Mouse (Mus musculus) gastrocnemius, adult 2 months (tissue): ENCODE measurements at regions not wholly inside any gene's neighbourhood (a gene's known extent, or its start where the extent isn't known, plus 50 kb on each side); places are given as distances from the start of the nearest gene placed in this dataset.
"Not testable (repeated sequence)": the region's sequence is repeated elsewhere in the genome, so short reads cannot be mapped to it uniquely, and the experiment has no call there.

Experiments used
- DNase-seq: peaks from one replicate; pipeline ENCODE4 v3.0.0; 2022
- H3K27ac ChIP-seq: fragments of 200-600 bp; 2 replicates; pipeline ENCODE4 v1.8.1; 2022; ENCODE audit warnings: mild to moderate bottlenecking
- H3K4me3 ChIP-seq: fragments of 200-600 bp; 2 replicates; pipeline ENCODE4 v1.8.1; 2022; ENCODE audit warnings: mild to moderate bottlenecking, moderate library complexity
- CTCF ChIP-seq: fragments of 200-600 bp; IDR thresholded peaks from 2 replicates; pipeline ENCODE4 v1.8.1; 2022; ENCODE audit warnings: antibody characterized with exemption, mild to moderate bottlenecking, moderate library complexity
- intact Hi-C: fragments of 180-260 bp; cut with DNase I; formaldehyde crosslinking; loops from one replicate; pipeline ENCODE4 v1.15.1; 2025

DNA sequence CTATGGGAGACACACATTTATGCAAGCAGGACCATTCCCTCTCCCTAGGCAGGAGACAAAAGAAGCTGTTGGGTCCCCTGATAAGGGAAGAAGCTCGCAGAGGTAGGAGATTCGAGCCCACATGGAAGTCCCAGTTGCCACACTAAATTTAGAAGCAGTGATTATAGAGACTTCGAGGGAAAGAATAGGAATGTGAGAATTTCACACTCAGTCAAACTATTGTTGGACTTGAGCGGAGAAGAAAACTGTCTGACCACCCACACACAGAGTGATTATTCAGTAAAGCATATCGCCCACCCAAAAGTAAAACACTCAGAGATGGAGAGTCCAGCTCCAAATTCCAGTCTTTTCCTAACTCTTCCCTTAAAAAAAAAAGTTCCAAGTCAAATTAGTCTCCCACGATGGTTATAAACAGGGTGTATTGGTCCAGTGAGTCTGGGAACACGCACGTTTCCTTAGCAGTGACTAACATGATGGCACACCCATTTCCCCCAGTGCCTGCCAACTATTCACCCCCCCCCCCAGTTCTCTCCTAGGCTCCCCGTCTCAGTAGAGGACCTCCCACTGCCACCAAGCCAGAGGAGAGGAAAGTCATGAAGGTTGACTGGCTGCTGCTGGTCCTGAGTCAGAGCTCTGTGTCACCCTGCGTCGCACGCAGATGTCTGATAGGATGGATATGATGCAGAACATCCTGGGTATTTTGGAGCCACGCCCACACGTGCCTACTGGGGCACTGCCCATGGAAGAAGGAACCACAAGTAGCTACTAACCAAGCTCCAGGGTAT, 120.1 kb downstream of the Tcp10c start:
- no peak for TF ChIP-seq CTCF
- DNase-seq: no peak
- H3K27ac ChIP-seq: peak overlapping the region; percentile 74
- no peak overlapping the region for H3K4me3 ChIP-seq
- intact Hi-C loops: loop anchor here (5.0 kb wide), 1 partner anchor 293 kb away; no protein-coding TSS in a partner anchor

DNA sequence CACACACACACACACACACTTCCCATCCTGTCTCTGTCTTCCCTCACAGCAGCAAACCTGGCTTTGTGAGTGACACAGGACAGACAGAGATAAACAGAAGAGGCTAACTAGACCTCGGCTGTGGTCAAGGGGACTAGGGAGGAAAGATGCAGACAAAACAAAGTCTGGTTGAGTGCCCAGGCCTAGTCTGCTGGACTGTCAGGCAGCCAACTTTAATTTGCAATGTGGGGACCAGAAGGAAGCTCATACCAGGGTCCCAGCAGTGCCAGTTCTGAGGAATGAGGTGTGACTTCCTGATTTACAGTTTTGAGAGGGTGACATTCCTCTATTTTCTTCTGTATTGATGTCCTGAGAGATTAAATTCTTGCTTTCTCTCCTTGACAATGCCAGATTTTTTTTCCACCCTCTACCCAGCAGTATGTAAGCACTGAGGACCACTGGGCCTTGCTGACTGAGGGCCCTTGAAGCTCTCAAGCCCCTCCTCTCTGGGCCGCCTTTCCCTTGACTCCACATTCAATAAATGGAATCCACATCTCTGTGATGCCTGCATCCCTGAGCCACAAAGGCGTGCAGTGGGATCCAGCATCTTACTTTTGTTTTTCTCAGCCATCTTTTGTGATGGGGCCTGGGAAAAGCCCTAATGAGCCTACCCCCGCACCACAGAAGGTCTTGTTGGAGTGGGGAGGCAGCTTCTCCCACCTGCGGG, 124.6 kb downstream of the Tcp10c start:
- intact Hi-C loops: no loop called here
- no peak for TF ChIP-seq CTCF
- H3K27ac ChIP-seq: peak overlapping the region; percentile 63
- H3K4me3 ChIP-seq: no peak overlapping the region; the same call in 1 of the 2 replicates
- no peak for DNase-seq

DNA sequence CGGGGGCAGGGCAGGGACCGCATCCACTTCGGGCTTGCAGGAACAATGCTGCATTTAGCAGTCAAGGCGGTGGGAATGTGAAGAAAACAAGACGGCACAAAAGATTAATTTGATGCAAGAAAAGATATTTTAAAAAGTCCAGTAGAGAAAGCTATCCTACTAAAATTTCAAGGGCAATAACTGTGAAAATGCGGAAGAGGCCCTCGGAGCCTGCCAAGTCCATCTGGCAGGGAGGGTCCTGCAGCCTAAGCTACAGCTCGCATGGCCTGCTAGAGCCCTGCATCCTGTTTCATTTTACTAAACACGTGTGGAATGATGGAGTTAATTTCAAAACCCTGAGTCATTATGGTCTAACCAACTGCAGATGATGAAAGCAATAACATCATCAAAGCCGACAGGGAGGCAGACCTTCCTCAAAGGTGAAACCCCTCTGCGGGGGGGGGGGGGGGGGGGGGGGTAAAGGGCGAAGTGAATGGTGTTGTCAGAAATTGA, 125.2 kb downstream of the Tcp10c start:
- peak overlapping the region; percentile 63 for H3K27ac ChIP-seq
- TF ChIP-seq CTCF: no peak
- no peak for DNase-seq
- peak overlapping the region; percentile 19 for H3K4me3 ChIP-seq
- intact Hi-C loops: no loop called here

DNA sequence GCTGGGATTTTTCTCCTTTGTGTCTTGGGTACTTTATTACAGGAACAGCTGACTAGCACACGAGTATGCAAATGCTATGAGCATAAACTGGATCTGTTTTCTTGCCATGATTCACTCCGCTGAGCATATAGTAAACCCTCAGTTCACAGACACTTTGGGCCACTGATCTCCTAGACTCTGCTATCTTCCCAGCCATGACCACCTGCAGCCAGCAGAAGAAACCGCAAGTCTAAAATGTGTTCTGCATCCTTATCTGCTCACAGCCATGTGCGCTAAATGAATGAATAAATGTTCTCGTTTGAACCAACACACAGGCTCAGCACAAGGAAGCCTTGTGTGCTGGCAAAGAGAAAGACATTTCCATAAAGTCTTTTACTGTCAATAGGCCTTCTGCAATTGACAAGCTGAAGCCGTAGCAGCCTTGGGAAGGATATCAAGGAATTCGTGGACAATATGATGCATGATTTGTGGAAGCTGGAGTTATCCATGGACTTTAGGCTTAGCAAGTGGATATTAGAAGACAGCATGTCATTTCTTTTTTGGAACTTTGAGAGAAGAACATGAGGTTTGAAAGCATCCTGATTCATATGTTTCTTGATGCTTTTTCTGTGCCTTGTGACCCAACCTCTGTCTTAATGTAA, 127.2 kb downstream of the Tcp10c start:
- no peak for DNase-seq
- TF ChIP-seq CTCF: no peak
- H3K4me3 ChIP-seq: no peak overlapping the region
- intact Hi-C loops: no loop called here
- no peak overlapping the region for H3K27ac ChIP-seq

DNA sequence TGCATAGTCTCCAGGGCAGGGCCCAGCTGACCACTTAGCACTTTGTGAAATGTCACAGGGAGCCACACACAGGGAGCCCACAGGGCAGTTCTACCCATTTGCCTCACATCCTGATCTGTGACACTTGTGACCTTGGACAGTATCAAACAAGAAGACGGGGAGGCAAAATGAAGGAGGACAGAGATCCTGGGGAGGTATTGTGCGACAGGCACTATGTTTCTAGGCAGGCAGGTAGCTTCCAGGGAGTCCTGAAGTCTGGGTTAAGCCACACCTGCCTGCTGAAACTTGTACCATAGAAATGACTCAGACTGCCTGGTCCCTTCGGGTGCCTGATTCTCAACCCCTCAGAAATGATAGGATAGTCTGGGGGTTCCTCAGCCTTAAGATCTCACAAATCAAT, 127.8 kb downstream of the Tcp10c start:
- Histone ChIP-seq H3K27ac (no peak overlapping the region), H3K4me3 (no peak overlapping the region)
- DNase-seq: no peak
- intact Hi-C loops: no loop called here
- TF ChIP-seq CTCF: no peak

DNA sequence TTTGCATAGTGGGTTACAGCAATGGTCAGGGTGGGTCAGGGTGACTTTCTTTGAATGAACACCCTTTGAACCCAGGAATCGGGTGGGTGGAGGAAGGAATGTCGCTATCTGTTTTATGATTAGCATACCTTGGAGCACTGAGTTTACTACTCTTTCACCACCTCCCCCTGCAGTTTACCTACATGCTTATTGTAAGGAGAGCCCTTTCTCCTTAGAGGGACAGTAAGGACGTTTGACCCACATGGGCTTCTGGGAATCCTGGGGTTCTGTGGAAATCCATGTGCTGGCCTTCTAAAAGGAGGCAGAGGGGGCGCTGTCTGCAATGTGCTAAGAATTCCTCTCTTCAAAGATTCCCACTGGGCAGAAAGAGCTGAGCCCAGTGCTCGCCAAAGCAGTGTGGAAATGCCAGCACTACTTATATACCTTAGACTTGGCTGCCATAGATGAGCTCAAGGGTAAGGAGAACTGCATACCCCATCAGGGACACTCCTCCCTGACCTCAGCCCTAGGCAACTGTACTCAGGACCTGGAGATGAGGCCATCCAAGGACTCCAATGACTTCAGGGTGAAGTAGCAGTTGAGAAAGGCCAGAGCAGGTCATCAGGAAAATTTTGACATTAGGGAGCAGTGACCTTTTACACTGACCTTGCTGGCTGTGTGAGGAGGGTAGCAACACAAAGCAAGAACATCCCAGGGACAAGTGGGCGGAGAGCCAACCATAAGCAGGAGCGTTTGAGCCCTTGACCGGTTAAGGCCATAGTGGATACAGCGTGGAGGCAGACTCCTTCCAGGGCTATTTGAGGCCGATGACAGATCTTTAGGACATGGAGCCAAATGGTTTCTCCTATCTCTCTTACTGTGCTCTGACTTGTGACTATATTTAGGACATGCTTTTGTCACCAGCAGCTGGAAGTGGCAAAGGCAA, 133.2 kb downstream of the Tcp10c start:
- intact Hi-C loops: no loop called here
- peak; percentile 57 for DNase-seq
- no peak for TF ChIP-seq CTCF
- no peak overlapping the region for H3K4me3 ChIP-seq
- peak overlapping the region; percentile 66 for H3K27ac ChIP-seq

DNA sequence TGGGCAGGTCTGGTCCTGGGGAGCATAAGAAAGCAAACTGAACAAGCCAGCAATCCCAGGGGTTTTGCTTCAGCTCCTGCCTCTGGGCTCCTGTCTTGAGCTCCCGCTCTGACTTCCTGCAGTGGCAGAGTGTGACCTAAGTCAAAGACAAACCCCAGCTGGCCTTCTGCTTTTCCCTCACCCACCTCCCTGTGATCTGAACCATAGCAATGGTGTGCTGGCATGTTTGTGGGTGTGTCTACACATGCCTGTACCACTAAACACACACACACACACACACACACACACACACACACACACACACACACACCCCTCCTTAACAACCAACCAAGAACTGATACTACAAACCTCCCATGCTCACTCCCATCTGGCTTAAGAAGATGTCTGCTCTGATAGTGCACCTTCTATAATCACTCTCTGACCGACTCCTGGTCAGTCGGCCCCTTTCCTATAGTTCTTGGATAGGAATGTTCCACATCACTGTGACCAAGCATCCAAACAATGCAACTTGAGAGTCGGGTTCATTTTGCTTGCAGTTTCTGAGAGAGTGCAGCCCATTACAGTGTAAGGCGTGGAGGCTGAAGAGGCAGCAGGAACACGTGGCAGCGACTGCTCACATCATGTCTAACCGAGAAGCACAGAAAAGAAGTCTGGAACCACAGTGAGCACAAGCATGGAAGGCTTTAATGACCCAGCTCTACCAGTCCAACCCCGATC, 134.4 kb downstream of the Tcp10c start:
- intact Hi-C loops: no loop called here
- Histone ChIP-seq H3K27ac (no peak overlapping the region; the same call in 1 of the 2 replicates), H3K4me3 (no peak overlapping the region)
- no peak for DNase-seq
- no peak for TF ChIP-seq CTCF

DNA sequence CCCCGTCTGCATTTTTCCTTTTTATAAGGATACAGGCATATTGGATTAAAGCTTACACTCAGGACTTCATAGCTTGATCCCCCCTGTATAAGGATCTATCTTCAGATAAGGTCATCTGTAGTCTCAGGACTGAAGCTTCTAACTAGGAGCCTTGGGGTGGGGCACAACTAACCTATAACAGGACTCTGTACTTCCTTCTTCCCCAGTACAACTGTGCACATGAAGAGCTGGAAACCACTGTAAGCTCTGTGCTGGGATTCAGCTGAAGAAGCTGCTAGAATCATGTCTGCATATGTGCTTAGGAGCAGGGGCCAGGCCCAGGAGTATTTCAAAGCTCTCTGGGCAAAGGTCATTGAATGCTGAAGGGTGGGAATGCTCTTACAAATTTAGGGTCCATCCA, 137.9 kb downstream of the Tcp10c start:
- intact Hi-C loops, H3K27ac ChIP-seq, H3K4me3 ChIP-seq, DNase-seq: not testable (repeated sequence)

DNA sequence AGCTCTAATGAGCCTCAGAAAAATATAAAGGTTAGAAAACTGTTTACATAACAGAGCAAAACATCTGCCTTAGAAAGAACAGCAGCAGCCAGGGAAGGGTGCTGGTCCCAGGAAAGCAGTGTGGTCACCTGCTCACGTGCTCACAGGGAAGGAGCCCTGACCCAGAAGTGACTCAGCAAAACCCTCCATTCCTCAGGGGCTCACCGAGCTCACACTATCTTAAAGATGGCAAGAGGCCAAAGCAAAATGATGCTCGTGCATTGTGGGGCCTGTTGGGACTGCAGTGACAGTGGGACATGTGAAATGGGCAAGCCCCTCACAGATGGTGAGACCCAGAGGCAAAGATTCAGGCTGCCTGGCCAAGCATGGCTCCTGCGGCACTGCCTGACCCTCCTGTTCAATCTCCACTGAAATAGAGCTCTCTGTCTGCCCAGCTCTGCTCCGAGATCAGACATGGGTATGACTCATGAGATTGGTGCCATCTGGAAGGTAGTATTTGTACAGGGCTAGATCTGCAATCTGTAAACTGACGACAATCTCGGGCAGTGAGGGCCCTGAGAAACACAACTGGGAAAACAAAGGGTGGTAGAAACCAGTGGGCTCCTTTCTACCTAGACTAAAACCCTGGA, 138.4 kb downstream of the Tcp10c start:
- H3K27ac ChIP-seq, H3K4me3 ChIP-seq, DNase-seq, intact Hi-C loops: not testable (repeated sequence)

DNA sequence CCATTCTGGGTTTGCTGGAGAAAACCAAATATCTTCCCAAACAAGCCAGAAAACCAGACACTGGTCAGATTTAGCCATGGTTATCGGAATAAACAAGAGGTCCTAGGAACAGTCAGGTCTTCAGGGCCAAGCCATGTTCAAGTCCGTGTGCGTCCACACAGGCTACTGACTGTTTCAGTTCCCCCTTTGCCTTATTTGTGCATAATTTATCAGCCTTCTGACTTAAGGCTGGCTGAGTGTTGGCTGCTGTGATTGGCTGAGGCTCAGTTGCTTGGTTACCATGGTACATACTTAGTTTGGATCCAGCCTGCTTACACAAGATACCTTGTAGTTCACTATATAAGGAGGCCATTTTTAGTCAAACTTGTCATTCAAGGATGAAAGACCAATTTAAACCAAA, 139.5 kb downstream of the Tcp10c start:
- H3K4me3 ChIP-seq, DNase-seq, intact Hi-C loops, H3K27ac ChIP-seq: not testable (repeated sequence)

DNA sequence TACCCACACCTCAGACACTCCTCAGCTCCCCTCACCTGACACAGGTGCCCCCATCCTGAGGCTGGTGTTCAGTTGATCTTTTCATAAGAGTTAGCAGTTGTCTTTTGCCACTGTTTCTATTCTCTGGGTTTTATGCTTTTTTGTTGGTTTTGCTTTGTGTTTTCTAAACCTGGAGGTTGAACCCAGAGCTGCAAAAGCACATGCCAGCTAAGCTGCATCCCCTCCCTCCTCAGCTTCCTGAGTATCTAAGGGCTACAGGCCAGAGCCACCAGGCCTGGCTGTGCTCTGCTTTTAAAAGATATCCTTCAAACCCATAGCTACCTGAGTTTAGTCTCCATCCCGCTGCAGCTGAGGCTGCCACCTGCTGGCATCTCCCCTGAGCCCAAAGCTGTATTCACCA, 140.1 kb downstream of the Tcp10c start:
- intact Hi-C loops, H3K4me3 ChIP-seq, H3K27ac ChIP-seq, DNase-seq: not testable (repeated sequence)

DNA sequence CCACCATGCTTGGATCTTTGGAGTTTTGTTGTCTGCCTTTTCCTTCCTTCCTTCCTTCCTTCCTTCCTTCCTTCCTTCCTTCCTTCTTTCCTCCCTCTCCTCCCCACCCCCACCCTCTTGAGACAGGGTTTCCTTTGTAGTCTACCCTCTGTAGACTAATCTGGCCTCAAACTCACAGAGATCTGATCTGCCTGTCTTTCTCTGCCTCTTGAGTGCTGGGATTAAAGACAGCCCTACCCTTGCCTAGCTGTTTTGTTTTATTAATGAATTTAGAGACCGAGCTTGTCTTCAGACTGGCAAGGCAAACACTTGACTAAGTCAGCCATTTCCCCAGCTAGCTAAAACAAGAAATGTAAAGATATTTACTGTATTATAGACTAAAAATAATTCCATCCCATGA, 150.0 kb downstream of the Tcp10c start:
- not testable (repeated sequence) for H3K27ac ChIP-seq

DNA sequence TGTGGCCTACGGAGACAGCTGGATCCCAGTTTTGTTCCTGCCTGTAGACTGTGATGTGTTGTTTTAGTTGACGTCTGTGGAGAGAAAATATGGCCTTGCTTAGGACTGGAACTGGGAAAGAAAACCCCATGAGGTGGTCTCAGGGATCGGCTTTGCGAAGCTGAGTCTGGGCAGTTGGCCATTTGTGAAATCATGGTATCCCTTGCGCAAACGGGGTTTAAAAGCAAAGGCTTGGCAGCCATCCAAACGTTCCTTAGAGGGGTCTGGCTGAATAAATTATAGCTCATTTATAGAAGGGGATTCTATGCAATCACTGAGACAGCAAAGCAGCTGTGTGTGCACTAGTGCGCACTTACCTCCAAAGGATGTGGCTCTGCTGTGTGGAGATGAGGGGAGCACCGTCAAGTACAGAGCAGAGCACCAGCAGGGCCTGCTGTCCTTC, 150.5 kb downstream of the Tcp10c start:
- H3K4me3 ChIP-seq, intact Hi-C loops, H3K27ac ChIP-seq, DNase-seq: not testable (repeated sequence)

More for the DNA sequence above, 150.0 kb downstream of the Tcp10c start:
- DNase-seq, intact Hi-C loops, H3K4me3 ChIP-seq: not testable (repeated sequence)

DNA sequence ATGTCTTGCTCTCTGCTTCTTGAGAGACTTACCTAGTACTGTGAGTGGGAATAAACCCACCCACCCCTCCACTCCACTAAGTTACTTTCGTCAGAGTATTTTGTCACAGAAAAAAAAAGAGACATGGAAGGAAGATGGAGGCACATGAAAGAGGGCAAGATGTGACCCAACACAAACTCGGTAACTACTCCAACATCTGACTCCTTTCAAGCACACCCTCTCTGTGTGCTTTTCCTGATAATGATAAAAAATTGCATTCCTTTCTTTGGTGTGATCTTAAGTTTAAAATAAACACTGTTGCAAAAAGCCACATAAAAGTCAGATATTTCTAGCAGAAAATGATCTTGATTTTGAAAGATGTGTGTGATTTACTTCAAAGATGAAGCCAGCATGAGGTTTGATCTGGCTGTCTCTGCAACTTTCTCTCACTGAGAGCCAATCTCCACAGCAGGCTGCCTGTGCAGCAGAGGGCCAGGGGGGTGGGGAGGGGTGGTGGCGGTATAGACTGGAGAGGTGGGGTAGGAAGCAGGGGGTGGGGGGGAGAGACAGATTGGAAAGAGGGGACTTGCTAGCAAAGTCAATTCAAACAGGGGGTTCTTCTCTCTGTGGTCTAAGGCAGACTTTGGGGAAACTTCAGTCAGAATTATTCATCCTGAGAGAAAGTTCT, 153.2 kb downstream of the Tcp10c start:
- H3K4me3 ChIP-seq, intact Hi-C loops, DNase-seq, H3K27ac ChIP-seq: not testable (repeated sequence)

DNA sequence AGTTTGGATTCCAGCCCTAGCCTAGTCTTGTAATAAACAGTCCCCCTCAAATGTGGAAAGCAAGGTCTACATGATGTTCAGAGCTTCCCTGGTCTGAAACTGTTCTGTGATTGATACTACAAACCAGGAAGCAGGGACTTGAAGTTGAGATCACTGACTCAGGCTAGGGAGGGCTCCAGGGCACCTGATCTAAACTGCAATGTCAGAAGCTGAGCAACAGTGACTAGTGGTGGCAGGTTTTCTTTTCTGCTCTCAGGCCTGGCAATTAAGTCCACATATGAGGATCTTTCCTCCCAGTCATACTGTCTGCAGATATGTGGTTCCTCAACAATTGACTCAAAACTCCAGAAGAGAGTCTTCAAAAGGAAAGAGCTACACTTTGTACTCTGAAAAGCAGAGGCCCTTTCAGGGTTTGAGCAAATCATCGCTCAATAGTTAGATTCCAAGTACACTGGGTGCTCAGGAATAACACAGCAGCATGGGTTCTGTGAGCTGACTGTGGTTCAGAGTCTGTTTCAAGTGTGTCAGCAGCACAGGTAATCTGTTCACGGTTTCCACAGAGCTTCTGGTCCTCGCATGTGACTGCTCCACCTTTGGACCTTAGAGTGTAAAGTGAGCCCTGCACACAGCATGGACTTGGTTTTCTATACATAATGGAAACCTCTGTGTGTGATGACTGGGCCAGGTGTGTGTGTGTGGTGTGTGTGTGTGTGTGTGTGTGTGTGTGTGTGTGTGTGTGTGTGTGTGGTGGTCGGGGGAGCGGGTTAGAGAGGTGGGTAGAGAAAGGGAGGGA, 165.2 kb downstream of the Tcp10c start:
- intact Hi-C loops, H3K27ac ChIP-seq, DNase-seq, H3K4me3 ChIP-seq: not testable (repeated sequence)
